Mouse (Mus musculus) ZHBTc4 (cell line): ENCODE results near the gene Zfp219.

ENCODE experiments used
- DNase-seq: peaks from one replicate; pipeline ENCODE4 v3.0.0-alpha.2; 2011; ENCODE audit warnings: low read depth, low spot score

Zfp219 gene

GRCm38 (mm10) chr14:52003981-52004495 is 16.5 kb downstream of the Zfp219 start:
- peak; percentile 63 for DNase-seq

GRCm38 (mm10) chr14:51997483-51997882 is 23.1 kb downstream of the Zfp219 start:
- peak; percentile 58 for DNase-seq

- no peak for DNase-seq
Observed at GRCm38 (mm10) chr14:51996866-51997265, 23.7 kb downstream of the Zfp219 start.

GRCm38 (mm10) chr14:51996231-51996841 is 24.2 kb downstream of the Zfp219 start:
- no peak for DNase-seq

GRCm38 (mm10) chr14:51995219-51995871 is 25.2 kb downstream of the Zfp219 start:
- no peak for DNase-seq

- DNase-seq, result no peak
Observed at GRCm38 (mm10) chr14:51994453-51994852, 26.1 kb downstream of the Zfp219 start.

GRCm38 (mm10) chr14:51989461-51989970 is 31.0 kb downstream of the Zfp219 start:
- DNase-seq, result peak; percentile 17

GRCm38 (mm10) chr14:51988731-51989130 is 31.8 kb downstream of the Zfp219 start:
- DNase-seq, result peak; percentile 17

- no peak for DNase-seq
Observed at GRCm38 (mm10) chr14:51987177-51987576, 33.4 kb downstream of the Zfp219 start.

GRCm38 (mm10) chr14:51986153-51986505 is 34.4 kb downstream of the Zfp219 start:
- no peak for DNase-seq

GRCm38 (mm10) chr14:51985301-51986152 is 35.0 kb downstream of the Zfp219 start:
- DNase-seq, result peak; percentile 45

GRCm38 (mm10) chr14:51984247-51985231 is 36.0 kb downstream of the Zfp219 start, which contains the start of gene Arhgef40:
TSS of gene Arhgef40 (plus strand) at chr14:51984719.
- peak; percentile 62 for DNase-seq

GRCm38 (mm10) chr14:51983855-51984246 is 36.7 kb downstream of the Zfp219 start:
- DNase-seq, result no peak

- DNase-seq, result no peak
Observed at GRCm38 (mm10) chr14:51983251-51983650, 37.3 kb downstream of the Zfp219 start.

- no peak for DNase-seq
Observed at GRCm38 (mm10) chr14:51979252-51979651, 41.3 kb downstream of the Zfp219 start.

- no peak for DNase-seq
Observed at GRCm38 (mm10) chr14:51967400-51967799, 53.1 kb downstream of the Zfp219 start.

GRCm38 (mm10) chr14:51960316-51960715 is 60.2 kb downstream of the Zfp219 start:
- DNase-seq, result no peak
